Mouse (Mus musculus): ENCODE data around the gene Plau. TPM values are rescaled to one million over a fixed set of nuclear protein-coding genes. Genes with fewer than 3 reads are reported as not detected.

Plau gene
- polyA plus RNA-seq, 1 experiment from 2014 or later, result 0.83 TPM

DNA sequence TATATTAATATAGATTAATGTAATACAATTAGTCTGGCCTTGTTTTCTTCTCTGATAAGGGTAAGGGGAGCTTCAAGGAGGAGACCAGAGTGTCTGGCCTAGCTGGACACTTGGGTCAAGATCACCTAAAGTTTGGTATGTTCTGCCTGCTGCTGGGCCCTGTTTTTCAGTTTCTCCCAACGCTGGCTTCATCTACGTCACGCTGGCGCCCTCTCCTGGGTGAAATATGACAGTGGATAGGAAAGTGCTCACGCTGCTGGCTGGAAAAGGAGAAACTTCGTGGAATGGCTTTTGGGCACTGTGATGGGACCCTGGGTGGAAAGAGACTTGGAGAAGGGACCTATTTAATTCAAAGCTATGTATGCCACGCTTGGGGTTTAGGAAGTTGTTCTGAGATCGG lies 36.8 kb downstream of the Plau start:
- H3K4me1 ChIP-seq, result no peaks in the 10 kb centered on the region
- no peak overlapping the region for H3K9ac ChIP-seq (replicated peaks)
- no peak overlapping the region for H3K4me3 ChIP-seq (replicated peaks)
- no peaks in the 10 kb centered on the region for H3K36me3 ChIP-seq
- H3K9me3 ChIP-seq (replicated peaks), result no peaks in the 10 kb centered on the region
- H3K27ac ChIP-seq (replicated peaks), result no peak overlapping the region
- 3% methylated on average over 8 of the region's 8 CpGs for WGBS
- H3K4me2 ChIP-seq, result no peak overlapping the region
- no peaks in the 10 kb centered on the region for H3K27me3 ChIP-seq (replicated peaks)
- ATAC-seq (ENCODE audit: low FRiP score), result no peak; the same call in 1 of the 2 replicates

DNA sequence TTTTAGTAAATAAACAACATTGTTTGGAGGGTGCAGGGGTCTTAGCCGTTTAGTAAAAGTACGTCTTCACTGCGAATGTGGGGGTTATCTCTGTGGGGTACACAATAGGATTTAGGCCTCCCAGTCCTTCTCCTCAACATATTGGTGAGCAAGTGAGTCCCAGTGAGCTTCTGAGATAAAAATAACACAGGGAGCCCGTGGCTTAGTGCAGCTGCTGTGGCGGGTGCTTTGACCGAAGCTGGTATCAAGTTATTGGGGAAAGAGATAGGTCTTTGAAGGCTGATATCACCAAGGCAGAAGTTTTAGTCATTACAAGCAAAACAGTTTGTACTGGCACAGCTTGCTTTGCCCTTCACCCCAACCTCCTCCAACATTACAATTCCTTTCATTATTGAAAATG lies 37.5 kb downstream of the Plau start:
- no peak overlapping the region for H3K27ac ChIP-seq (replicated peaks)
- no peak overlapping the region for H3K9ac ChIP-seq (replicated peaks)
- 58% methylated on average over 6 of the region's 6 CpGs for WGBS
- no peaks in the 10 kb centered on the region for H3K4me1 ChIP-seq
- no peaks in the 10 kb centered on the region for H3K27me3 ChIP-seq (replicated peaks)
- H3K4me3 ChIP-seq (replicated peaks), result no peak overlapping the region
- H3K36me3 ChIP-seq, result no peaks in the 10 kb centered on the region
- no peaks in the 10 kb centered on the region for H3K9me3 ChIP-seq (replicated peaks)
- H3K4me2 ChIP-seq, result no peak overlapping the region
- ATAC-seq (ENCODE audit: low FRiP score), result no peak

DNA sequence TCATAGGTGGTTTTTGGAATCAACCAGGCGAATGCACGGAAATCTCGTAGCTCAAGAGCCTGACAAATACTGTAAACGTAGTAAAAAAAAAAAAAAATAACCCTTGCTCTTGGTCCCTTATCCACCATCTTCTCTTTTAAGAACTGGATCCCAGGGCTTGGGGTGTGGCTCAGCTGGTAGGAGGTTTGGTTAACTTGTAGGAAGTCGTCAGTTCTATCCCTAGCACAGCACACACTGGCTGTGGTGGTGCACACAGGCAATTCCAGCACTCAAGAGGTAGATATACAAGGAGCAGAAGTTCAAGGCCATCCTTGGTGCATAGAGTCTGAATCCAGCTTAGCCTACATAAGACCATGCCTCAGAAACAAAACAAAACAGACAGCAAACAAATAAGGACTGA lies 48.2 kb downstream of the Plau start:
- ATAC-seq (ENCODE audit: low FRiP score), result no peak
- Histone ChIP-seq H3K9me3 (replicated peaks) (no peaks in the 10 kb centered on the region), H3K4me2 (no peak overlapping the region), H3K4me3 (replicated peaks) (no peak overlapping the region), H3K9ac (replicated peaks) (no peak overlapping the region), H3K36me3 (no peaks in the 10 kb centered on the region), H3K27ac (replicated peaks) (no peak overlapping the region), H3K27me3 (replicated peaks) (no peaks in the 10 kb centered on the region), H3K4me1 (no peaks in the 10 kb centered on the region)
- 86% methylated on average over 5 of the region's 5 CpGs for WGBS

DNA sequence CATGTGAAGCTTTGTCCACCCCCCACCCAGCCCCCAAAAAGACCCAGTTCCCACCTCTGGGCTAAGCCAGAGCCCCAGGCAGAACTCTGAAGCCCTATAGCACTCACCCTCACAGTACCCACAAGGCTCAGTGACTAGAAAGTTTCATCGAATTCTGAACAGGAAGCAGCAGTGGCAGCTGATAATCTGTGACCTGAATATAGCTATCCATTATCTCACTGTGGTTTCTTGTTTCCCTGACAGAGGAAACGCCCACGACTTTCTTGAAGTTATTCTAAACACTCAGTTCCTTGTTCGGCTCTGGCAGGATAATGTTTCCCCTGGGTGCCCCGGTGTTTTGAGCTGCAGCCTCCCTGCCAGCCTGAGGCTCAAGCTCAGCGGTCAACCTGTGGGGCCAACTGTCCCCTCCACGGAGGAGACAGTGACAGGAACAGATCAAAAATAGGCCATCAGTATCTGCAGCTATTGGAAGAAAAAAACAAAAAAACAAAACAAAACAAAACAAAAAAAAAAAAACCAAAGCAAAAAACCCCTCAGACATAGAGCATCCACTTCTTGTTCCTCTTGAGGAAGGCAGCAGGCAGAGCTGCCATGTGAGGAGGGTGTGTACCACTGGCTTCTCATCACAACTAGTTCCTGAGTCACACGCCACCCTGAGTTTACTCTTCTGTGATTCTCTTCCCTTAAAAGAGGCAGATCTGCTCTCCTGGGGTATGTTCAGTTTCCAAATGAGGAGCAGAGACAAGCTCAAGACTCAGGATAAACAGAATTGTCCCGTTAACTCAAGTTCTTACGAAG lies 48.8 kb downstream of the Plau start:
- no peaks in the 10 kb centered on the region for H3K4me1 ChIP-seq
- no peak overlapping the region for H3K27ac ChIP-seq (replicated peaks)
- H3K9ac ChIP-seq (replicated peaks), result no peak overlapping the region
- no peak overlapping the region for H3K4me2 ChIP-seq
- H3K27me3 ChIP-seq (replicated peaks), result no peaks in the 10 kb centered on the region
- ATAC-seq (ENCODE audit: low FRiP score), result no peak
- H3K36me3 ChIP-seq, result no peaks in the 10 kb centered on the region
- H3K9me3 ChIP-seq (replicated peaks), result no peaks in the 10 kb centered on the region
- 43% methylated on average over 10 of the region's 10 CpGs for WGBS
- no peak overlapping the region for H3K4me3 ChIP-seq (replicated peaks)

DNA sequence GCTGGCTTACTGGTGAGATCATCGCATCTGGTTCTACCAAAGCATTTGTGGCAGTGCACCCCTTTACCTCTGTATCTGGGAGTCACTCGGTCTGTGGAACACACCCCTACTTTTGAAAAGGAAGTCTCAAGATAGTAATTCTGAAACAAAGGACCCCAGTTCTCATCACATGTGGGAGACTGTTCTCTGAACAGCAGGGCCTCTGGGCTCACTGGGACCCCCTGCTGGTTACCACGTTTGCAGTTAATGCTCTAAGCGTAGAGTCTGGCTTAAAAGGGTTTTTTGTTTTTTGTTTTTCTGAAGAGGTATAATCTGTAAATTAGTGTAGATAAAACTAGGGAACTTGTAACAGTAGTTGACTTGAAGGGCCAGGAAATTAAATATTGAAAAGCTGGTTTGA lies 49.8 kb downstream of the Plau start:
- Histone ChIP-seq H3K9me3 (replicated peaks) (no peaks in the 10 kb centered on the region), H3K9ac (replicated peaks) (no peak overlapping the region), H3K27ac (replicated peaks) (no peak overlapping the region), H3K4me2 (no peak overlapping the region), H3K4me1 (no peaks in the 10 kb centered on the region), H3K27me3 (replicated peaks) (no peaks in the 10 kb centered on the region), H3K4me3 (replicated peaks) (no peak overlapping the region), H3K36me3 (no peaks in the 10 kb centered on the region)
- whole genome bisulfite sequencing, result 30% methylated on average over 4 of the region's 4 CpGs
- no peak for ATAC-seq (ENCODE audit: low FRiP score)

DNA sequence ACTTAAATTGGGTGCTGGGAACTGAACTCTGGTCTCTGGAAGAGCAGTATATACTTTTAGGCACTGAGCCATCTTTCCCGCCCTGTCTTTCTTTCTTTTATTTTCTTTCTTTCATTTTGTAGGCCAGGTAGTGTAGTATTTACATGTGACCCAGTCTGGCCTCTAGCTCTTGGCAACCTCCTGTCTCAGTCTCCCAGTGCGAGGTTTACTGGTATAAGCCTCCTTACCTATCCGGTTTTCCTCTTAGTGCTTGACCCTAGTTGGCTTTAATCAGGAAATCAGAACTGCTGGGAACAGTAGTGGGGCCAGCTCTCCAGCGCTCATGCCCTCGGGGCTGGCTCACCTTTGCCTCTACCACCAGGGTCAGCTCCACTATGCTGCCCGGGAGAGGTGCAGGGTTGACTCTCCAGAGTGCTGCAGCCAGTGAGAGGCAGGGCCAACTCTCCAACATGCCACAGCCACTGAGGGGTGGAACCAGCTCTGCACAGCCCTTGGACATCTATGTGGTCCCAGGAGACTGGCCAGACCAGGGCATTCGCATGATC lies 51.2 kb downstream of the Plau start:
- ATAC-seq (ENCODE audit: low FRiP score), result no peak
- H3K4me2 ChIP-seq, result no peak overlapping the region
- no peaks in the 10 kb centered on the region for H3K27me3 ChIP-seq (replicated peaks)
- 91% methylated on average over 7 of the region's 7 CpGs for WGBS
- peaks cover 9% of the 10 kb centered on the region for H3K4me1 ChIP-seq
- no peak overlapping the region for H3K27ac ChIP-seq (replicated peaks)
- H3K9ac ChIP-seq (replicated peaks), result no peak overlapping the region
- no peak overlapping the region for H3K4me3 ChIP-seq (replicated peaks)
- no peaks in the 10 kb centered on the region for H3K9me3 ChIP-seq (replicated peaks)
- H3K36me3 ChIP-seq, result no peaks in the 10 kb centered on the region

DNA sequence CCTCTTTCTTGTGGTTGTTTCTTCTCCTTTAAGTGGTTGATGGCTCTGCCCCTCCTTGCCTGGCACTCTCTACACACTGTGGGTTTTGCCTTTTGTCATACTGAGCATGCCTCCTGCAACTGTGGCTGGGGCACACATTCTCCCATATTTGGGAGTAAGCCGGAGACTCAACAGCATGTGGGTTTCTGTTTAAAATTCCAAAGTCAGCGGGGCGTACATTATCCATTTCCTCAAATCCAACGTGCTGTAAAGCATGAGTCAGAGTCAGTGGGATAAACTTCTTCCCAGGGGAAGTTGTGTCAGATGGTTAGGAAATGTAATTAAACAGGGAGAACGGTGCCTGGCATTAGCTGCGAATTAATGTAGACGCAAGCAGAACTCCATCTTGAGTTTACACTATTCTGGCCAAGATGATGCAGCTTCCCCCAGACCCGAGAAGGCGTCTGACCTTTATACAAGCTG lies 55.5 kb downstream of the Plau start:
- 44% methylated on average over 9 of the region's 9 CpGs for WGBS
- no peaks in the 10 kb centered on the region for H3K27me3 ChIP-seq (replicated peaks)
- no peaks in the 10 kb centered on the region for H3K36me3 ChIP-seq
- peak overlapping the region; percentile 48 for H3K27ac ChIP-seq (replicated peaks)
- H3K4me2 ChIP-seq, result peak overlapping the region; percentile 9; the same call in 1 of the 2 replicates
- ATAC-seq (ENCODE audit: low FRiP score), result peak; percentile 45
- no peak overlapping the region for H3K4me3 ChIP-seq (replicated peaks)
- H3K9ac ChIP-seq (replicated peaks), result no peak overlapping the region
- H3K9me3 ChIP-seq (replicated peaks), result no peaks in the 10 kb centered on the region
- H3K4me1 ChIP-seq, result peaks cover 12% of the 10 kb centered on the region

Other genes starting within 250 kb of the Plau start
- 9.1 and 9.7 TPM in 2 replicates for gene Usp54, start 195.6 kb upstream of the Plau start, polyA plus RNA-seq (2015; fragmentation: Nextera tagmentation; extraction: Ambion mirVana)
- gene Myoz1, start 180.1 kb upstream of the Plau start, polyA plus RNA-seq (2015; fragmentation: Nextera tagmentation; extraction: Ambion mirVana), result 1.1 and 2.5 TPM in 2 replicates
- gene Synpo2l, start 168.3 kb upstream of the Plau start, polyA plus RNA-seq (2015; fragmentation: Nextera tagmentation; extraction: Ambion mirVana), result 1.4 and 2.4 TPM in 2 replicates
- 84.3 and 87.4 TPM in 2 replicates for gene Sec24c, start 162.4 kb upstream of the Plau start, polyA plus RNA-seq (2015; fragmentation: Nextera tagmentation; extraction: Ambion mirVana)
- gene Fut11, start 141.7 kb upstream of the Plau start, polyA plus RNA-seq (2015; fragmentation: Nextera tagmentation; extraction: Ambion mirVana), result 30.0 and 31.5 TPM in 2 replicates
- gene Chchd1, start 133.7 kb upstream of the Plau start, polyA plus RNA-seq (2015; fragmentation: Nextera tagmentation; extraction: Ambion mirVana), result 173 and 194 TPM in 2 replicates
- 39.1 and 43.0 TPM in 2 replicates for gene Zswim8, start 129.1 kb upstream of the Plau start, polyA plus RNA-seq (2015; fragmentation: Nextera tagmentation; extraction: Ambion mirVana)
- 17.1 and 19.3 TPM in 2 replicates for gene Ndst2, start 102.1 kb upstream of the Plau start, polyA plus RNA-seq (2015; fragmentation: Nextera tagmentation; extraction: Ambion mirVana)
- gene Camk2g, start 42.6 kb upstream of the Plau start, polyA plus RNA-seq (2015; fragmentation: Nextera tagmentation; extraction: Ambion mirVana), result 214 and 230 TPM in 2 replicates
- 17.5 and 23.3 TPM in 2 replicates for gene Vcl, start 92.7 kb downstream of the Plau start, polyA plus RNA-seq (2015; fragmentation: Nextera tagmentation; extraction: Ambion mirVana)
- 73.8 and 74.6 TPM in 2 replicates for gene Ap3m1, start 215.8 kb downstream of the Plau start, polyA plus RNA-seq (2015; fragmentation: Nextera tagmentation; extraction: Ambion mirVana)
- gene Adk, start 215.9 kb downstream of the Plau start, polyA plus RNA-seq (2015; fragmentation: Nextera tagmentation; extraction: Ambion mirVana), result 40.0 and 62.1 TPM in 2 replicates